ENCODE assay signal across 8 mouse cellular contexts in the genomic region with DNA sequence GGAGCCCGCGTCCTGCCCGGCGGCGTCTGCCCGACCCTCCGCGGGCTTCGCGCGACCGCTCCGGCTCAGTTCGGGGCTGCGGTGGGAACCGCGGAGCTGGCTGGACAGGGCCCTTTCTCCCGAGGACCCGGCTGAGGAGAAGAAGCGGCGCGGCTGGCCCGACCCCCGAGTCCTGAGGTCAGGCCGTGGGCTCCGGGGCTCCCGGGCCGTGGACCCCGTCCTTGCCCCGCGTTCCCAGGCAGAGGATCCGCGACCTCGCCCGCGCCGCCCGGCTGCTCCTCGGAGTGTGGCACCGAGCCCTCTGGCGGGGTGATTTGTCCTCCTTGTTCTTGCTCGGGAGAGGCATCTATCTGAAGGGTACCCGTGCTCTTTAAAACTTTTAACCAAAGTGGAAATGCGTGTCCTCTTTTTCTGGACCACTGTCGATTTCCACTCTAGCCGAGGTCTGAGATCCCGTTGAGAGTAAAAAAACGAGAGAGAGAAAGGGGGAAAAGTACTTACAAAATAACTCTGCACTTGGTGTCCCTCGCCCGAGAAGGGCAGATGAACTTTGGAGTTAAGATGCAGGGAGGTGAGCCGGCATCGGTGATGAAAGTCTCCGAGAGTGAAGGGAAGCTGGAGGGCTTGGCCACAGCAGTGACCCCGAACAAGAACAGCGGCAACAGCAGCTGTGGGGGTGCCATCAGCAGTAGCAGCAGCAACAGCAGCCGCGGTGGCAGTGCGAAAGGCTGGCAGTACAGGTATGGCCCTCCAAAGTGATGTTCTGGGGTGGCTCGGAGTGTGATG. TPM values are rescaled to one million over a fixed set of nuclear protein-coding genes. Genes with fewer than 3 reads are reported as not detected.
A peak's percentile ranks its signal among the peaks of the same experiment; 100 is the strongest.
DNase-seq lines count a peak whose midpoint lies in the region; ATAC-seq and TF ChIP-seq lines count a peak whose summit lies in the region.

No protein-coding gene starts in this region.

- H3K27ac ChIP-seq in testis, adult 2 months (ENCODE audit: control insufficient read depth, insufficient read depth, low read depth, low read length) = peak overlapping the region; percentile 92
- H3K27ac ChIP-seq in forebrain, postnatal 0 days (ENCODE audit: low read depth, low read length) = peak overlapping the region; percentile 82
- H3K27ac ChIP-seq in hindbrain, embryonic 12.5 days = peak overlapping the region; percentile 90
- H3K27ac ChIP-seq in limb, embryonic 15.5 days = peak overlapping the region; percentile 94
- peak overlapping the region; percentile 92 for H3K27ac ChIP-seq in midbrain, embryonic 13.5 days

- H3K4me1 ChIP-seq in testis, adult 2 months (ENCODE audit: control insufficient read depth, insufficient read depth, low read length) = peaks cover 6% of the 10 kb centered on the region
- H3K4me1 ChIP-seq in forebrain, postnatal 0 days (ENCODE audit: insufficient read depth) = peaks cover 11% of the 10 kb centered on the region; the same call in 1 of the 2 replicates
- peaks cover 24% of the 10 kb centered on the region for H3K4me1 ChIP-seq in hindbrain, embryonic 12.5 days
- H3K4me1 ChIP-seq in limb, embryonic 15.5 days = peaks cover 18% of the 10 kb centered on the region
- H3K4me1 ChIP-seq in midbrain, embryonic 13.5 days (replicated peaks) = peaks cover 42% of the 10 kb centered on the region

- H3K9me3 ChIP-seq in forebrain, postnatal 0 days (ENCODE audit: low read length) = no peaks in the 10 kb centered on the region
- H3K9me3 ChIP-seq in hindbrain, embryonic 12.5 days (replicated peaks) = no peaks in the 10 kb centered on the region
- no peaks in the 10 kb centered on the region for H3K9me3 ChIP-seq in limb, embryonic 15.5 days
- no peaks in the 10 kb centered on the region for H3K9me3 ChIP-seq in midbrain, embryonic 13.5 days

- H3K4me3 ChIP-seq in testis, adult 2 months (ENCODE audit: control insufficient read depth, low read depth, low read length) = peak overlapping the region; percentile 94
- H3K4me3 ChIP-seq in forebrain, postnatal 0 days (ENCODE audit: low read depth, low read length) = peak overlapping the region; percentile 76
- peak overlapping the region; percentile 94 for H3K4me3 ChIP-seq in hindbrain, embryonic 12.5 days
- H3K4me3 ChIP-seq in limb, embryonic 15.5 days = peak overlapping the region; percentile 97
- peak overlapping the region; percentile 79 for H3K4me3 ChIP-seq in midbrain, embryonic 13.5 days (replicated peaks)

- no peaks in the 10 kb centered on the region for H3K36me3 ChIP-seq in testis, adult 2 months (ENCODE audit: control insufficient read depth, insufficient read depth, low read length)
- no peaks in the 10 kb centered on the region for H3K36me3 ChIP-seq in forebrain, postnatal 0 days (ENCODE audit: insufficient read depth)
- no peaks in the 10 kb centered on the region for H3K36me3 ChIP-seq in hindbrain, embryonic 12.5 days
- H3K36me3 ChIP-seq in limb, embryonic 15.5 days = no peaks in the 10 kb centered on the region
- H3K36me3 ChIP-seq in midbrain, embryonic 13.5 days = no peaks in the 10 kb centered on the region

- under 1% methylated on average over 52 of the region's 59 CpGs for WGBS in forebrain, postnatal 0 days
- under 1% methylated on average over 52 of the region's 59 CpGs for WGBS in hindbrain, embryonic 12.5 days
- WGBS in limb, embryonic 15.5 days = under 1% methylated on average over 52 of the region's 59 CpGs
- WGBS in midbrain, embryonic 13.5 days = under 1% methylated on average over 59 of the region's 59 CpGs

- peak overlapping the region; percentile 78 for H3K9ac ChIP-seq in forebrain, postnatal 0 days
- H3K9ac ChIP-seq in hindbrain, embryonic 12.5 days = peak overlapping the region; percentile 93
- peak overlapping the region; percentile 94 for H3K9ac ChIP-seq in limb, embryonic 15.5 days
- peak overlapping the region; percentile 92 for H3K9ac ChIP-seq in midbrain, embryonic 13.5 days (replicated peaks)

- H3K27me3 ChIP-seq in testis, adult 2 months (ENCODE audit: control insufficient read depth, insufficient read depth, low read length) = no peaks in the 10 kb centered on the region
- no peaks in the 10 kb centered on the region for H3K27me3 ChIP-seq in forebrain, postnatal 0 days (ENCODE audit: insufficient read depth, low read length)
- no peaks in the 10 kb centered on the region for H3K27me3 ChIP-seq in hindbrain, embryonic 12.5 days
- H3K27me3 ChIP-seq in limb, embryonic 15.5 days = no peaks in the 10 kb centered on the region
- no peaks in the 10 kb centered on the region for H3K27me3 ChIP-seq in midbrain, embryonic 13.5 days

- TF ChIP-seq POLR2A in testis, adult 2 months (IDR thresholded peaks at IDR 0.05; ENCODE audit: control insufficient read depth, low read depth, low read length) = peak; percentile 31; the same call in 1 of the 2 replicates

- no peak for TF ChIP-seq CTCF in testis, adult 2 months (IDR thresholded peaks at IDR 0.05; ENCODE audit: control insufficient read depth, insufficient read depth, insufficient replicate concordance, low read depth, low read length)
- no peak; the same call in 1 of the 2 replicates for TF ChIP-seq CTCF in forebrain, postnatal 0 days (IDR thresholded peaks at IDR 0.05; ENCODE audit: low read depth)

- no peak for DNase-seq in testis, postnatal 14 days (ENCODE audit: low spot score)
- DNase-seq in cerebellum, adult 8-10 months = peak; percentile 42
- DNase-seq in forebrain, postnatal 0 days = no peak
- peak; percentile 52 to 57 for DNase-seq in thymus, adult 18-20 months

- peak; percentile 75 for ATAC-seq in forebrain, postnatal 0 days
- peak; percentile 86 for ATAC-seq in hindbrain, embryonic 12.5 days (ENCODE audit: low FRiP score)
- peak; percentile 57 for ATAC-seq in limb, embryonic 15.5 days (ENCODE audit: insufficient number of reproducible peaks, low FRiP score, low TSS enrichment, low read depth)
- peak; percentile 90 for ATAC-seq in midbrain, embryonic 13.5 days

- peak overlapping the region; percentile 97 for H3K4me2 ChIP-seq in forebrain, postnatal 0 days (ENCODE audit: low read depth)
- H3K4me2 ChIP-seq in hindbrain, embryonic 12.5 days (replicated peaks) = peak overlapping the region; percentile 89
- H3K4me2 ChIP-seq in limb, embryonic 15.5 days = peak overlapping the region; percentile 70
- peak overlapping the region; percentile 91 for H3K4me2 ChIP-seq in midbrain, embryonic 13.5 days (replicated peaks)

RNA-seq across cellular contexts. Expression of a gene that starts 0.6 kb away (rescaled TPM):
- polyA plus RNA-seq in testis, adult 2 months (2012; rRNA removed) = 9.7 and 10.8 TPM in 2 replicates
- total RNA-seq in forebrain, postnatal 0 days (2014; rRNA removed) = 23.5 and 24.8 TPM in 2 replicates
- polyA plus RNA-seq in forebrain, postnatal 0 days (2015; fragmentation: Nextera tagmentation; extraction: Ambion mirVana) = 9.0 and 13.3 TPM in 2 replicates
- 29.2 and 29.8 TPM in 2 replicates for polyA plus RNA-seq in hindbrain, embryonic 12.5 days (2016; fragmentation: Nextera tagmentation; extraction: Ambion mirVana)
- 15.6 and 16.0 TPM in 2 replicates for polyA plus RNA-seq in limb, embryonic 15.5 days (2015; fragmentation: Nextera tagmentation; extraction: Ambion mirVana)
- 16.8 and 19.8 TPM in 2 replicates for polyA plus RNA-seq in midbrain, embryonic 13.5 days (2015; fragmentation: Nextera tagmentation; extraction: Ambion mirVana)

Comparison
In these comparisons a context has a peak if more than half of its experiments do, and no peak if none do; other contexts are left out.
1. DNase-seq: peak in cerebellum, adult 8-10 months (single experiment) and thymus, adult 18-20 months (2 of 2); none in testis, postnatal 14 days (single experiment) and forebrain, postnatal 0 days (single experiment).
2. Peak in every context shown above with its lines, with median percentiles within 50 percentile points of each other: H3K27ac ChIP-seq, H3K4me3 ChIP-seq, ATAC-seq, H3K4me2 ChIP-seq and H3K9ac ChIP-seq.